Mouse (Mus musculus) neural tube, embryonic 11.5 days (tissue): ENCODE results near the gene Ddx58. TPM values are rescaled to one million over a fixed set of nuclear protein-coding genes. Genes with fewer than 3 reads are reported as not detected.

Experiments
- ATAC-seq: fragments of 200-750 bp; cut with Nextera tagmentation; 2 replicates; pipeline ENCODE4 v1.8.0; 2017; ENCODE audit warnings: moderate number of reproducible peaks, mild to moderate bottlenecking, moderate TSS enrichment, moderate library complexity; ENCODE audit not compliant: insufficient read depth, low FRiP score, low TSS enrichment
- DNase-seq: peaks from one replicate; pipeline ENCODE4 v3.0.0-alpha.2; 2015; ENCODE audit warnings: low spot score
- H3K27ac ChIP-seq: fragments of 300-500 bp; sonication (generic); 2 replicates; pipeline ENCODE4 v1.5.1; 2014; ENCODE audit warnings: low read depth, mild to moderate bottlenecking, low read length
- H3K27me3 ChIP-seq: fragments of 300-500 bp; sonication (generic); 2 replicates; pipeline ENCODE4 v1.6.1; 2014; ENCODE audit warnings: mild to moderate bottlenecking, low read length, mixed read lengths; ENCODE audit not compliant: control insufficient read depth, insufficient read depth
- H3K36me3 ChIP-seq: fragments of 300-500 bp; sonication (generic); 2 replicates; pipeline ENCODE4 v1.6.1; 2014; ENCODE audit warnings: mild to moderate bottlenecking, low read length, moderate library complexity, mixed read lengths; ENCODE audit not compliant: control insufficient read depth, insufficient read depth
- H3K4me1 ChIP-seq: fragments of 300-500 bp; sonication (generic); 2 replicates; pipeline ENCODE4 v1.6.1; 2014; ENCODE audit warnings: low read length, mixed read lengths; ENCODE audit not compliant: control insufficient read depth, insufficient read depth
- H3K4me2 ChIP-seq: fragments of 300-500 bp; sonication (generic); 2 replicates; pipeline ENCODE4 v1.6.1; 2014; ENCODE audit warnings: low read depth, mild to moderate bottlenecking, moderate library complexity
- H3K4me3 ChIP-seq: fragments of 300-500 bp; sonication (generic); 2 replicates; pipeline ENCODE4 v1.5.1; 2014; ENCODE audit warnings: low read depth, low read length
- H3K9ac ChIP-seq: fragments of 300-500 bp; sonication (generic); 2 replicates; pipeline ENCODE4 v1.6.1; 2014; ENCODE audit warnings: mild to moderate bottlenecking, low read length
- H3K9me3 ChIP-seq: fragments of 300-500 bp; sonication (generic); 2 replicates; pipeline ENCODE4 v1.6.1; 2016; ENCODE audit warnings: low read length; ENCODE audit not compliant: control insufficient read depth
- WGBS: fragments of 180-500 bp; shearing (Covaris S2); extraction: QIAGEN DNeasy Blood & Tissue Kit; methylation state at CpG from one replicate; pipeline ENCODE4 v1.1.7; 2014; 5-methylcytosine and 5-hydroxymethylcytosine counted together
- polyA plus RNA-seq: library from polyadenylated mRNA; unstranded; fragments of >200 nt; fragmentation: Nextera tagmentation; extraction: Ambion mirVana; gene quantifications from 2 replicates; pipeline ENCODE4 v1.2.1, GENCODE M21; 2014

The Ddx58 gene
- polyA plus RNA-seq, 1 experiment from 2014 or later: 2.8 TPM

DNA sequence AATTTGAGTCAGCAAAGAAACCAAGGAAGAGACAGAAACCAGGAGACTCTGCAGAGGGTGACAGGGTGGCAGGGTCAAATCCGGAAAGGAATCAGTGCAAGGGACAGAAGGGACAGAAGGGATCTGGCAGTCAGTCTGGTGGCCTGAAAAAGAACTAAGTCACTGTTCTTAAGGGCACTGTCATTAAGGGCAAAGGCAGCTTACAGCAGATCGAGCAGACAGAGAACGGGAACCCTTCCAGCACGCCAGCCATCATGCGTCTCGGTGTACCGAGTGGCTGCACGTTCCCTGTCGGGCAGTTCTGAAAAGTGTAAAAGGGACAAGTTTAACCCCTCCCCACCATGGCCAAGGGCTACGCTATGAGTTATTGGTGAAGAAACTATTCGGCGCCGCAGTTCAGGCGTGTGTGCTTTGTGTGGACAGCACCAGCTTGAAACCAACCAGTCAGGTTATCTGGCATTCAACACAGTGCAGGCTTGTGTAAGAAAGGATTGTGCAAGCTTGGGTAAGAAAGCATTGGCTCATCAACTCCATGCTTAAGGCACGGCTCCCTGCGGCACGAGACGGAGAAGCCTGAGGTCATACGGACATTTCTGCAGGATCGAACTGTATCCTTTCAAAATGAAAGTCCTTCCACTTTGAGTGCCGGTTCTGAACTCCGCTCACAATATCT is 34.3 kb downstream of the Ddx58 start:
- Histone ChIP-seq H3K4me1 (no peaks in the 10 kb centered on the region), H3K27ac (no peak overlapping the region)
- WGBS: 92% methylated on average over 22 of the region's 22 CpGs

DNA sequence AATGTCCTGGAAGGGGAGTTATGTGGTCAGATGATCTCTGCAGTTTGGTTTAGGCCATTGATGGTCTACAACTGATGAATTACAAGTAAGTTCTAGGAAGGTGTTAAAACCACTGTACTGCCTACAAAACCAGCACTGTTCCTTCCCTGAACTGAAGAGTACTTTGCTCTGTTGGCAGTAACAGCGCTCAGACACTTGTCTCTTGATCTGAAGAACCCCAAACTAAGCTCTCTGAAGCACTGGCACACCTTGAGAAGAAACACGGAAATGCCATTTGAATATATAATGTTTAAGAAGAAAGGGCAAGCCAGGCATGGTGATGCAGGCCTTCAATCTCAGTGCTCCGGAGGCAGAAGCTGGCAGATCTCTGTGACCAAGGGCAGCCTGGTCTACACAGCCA is 35.3 kb downstream of the Ddx58 start:
- DNase-seq (no peak), ATAC-seq (no peak)
- Histone ChIP-seq H3K4me3 (no peak overlapping the region), H3K9ac (no peak overlapping the region), H3K27ac (no peak overlapping the region), H3K27me3 (no peaks in the 10 kb centered on the region), H3K4me2 (no peak overlapping the region), H3K9me3 (no peaks in the 10 kb centered on the region), H3K4me1 (no peaks in the 10 kb centered on the region), H3K36me3 (no peaks in the 10 kb centered on the region)
- 93% methylated on average over 3 of the region's 3 CpGs for WGBS

More for the DNA sequence above, 34.3 kb downstream of the Ddx58 start:
- no peaks in the 10 kb centered on the region for H3K36me3 ChIP-seq
- no peak overlapping the region for H3K4me3 ChIP-seq
- no peak overlapping the region for H3K9ac ChIP-seq
- no peaks in the 10 kb centered on the region for H3K27me3 ChIP-seq
- DNase-seq (no peak), ATAC-seq (no peak)
- H3K9me3 ChIP-seq: no peaks in the 10 kb centered on the region
- no peak overlapping the region for H3K4me2 ChIP-seq

DNA sequence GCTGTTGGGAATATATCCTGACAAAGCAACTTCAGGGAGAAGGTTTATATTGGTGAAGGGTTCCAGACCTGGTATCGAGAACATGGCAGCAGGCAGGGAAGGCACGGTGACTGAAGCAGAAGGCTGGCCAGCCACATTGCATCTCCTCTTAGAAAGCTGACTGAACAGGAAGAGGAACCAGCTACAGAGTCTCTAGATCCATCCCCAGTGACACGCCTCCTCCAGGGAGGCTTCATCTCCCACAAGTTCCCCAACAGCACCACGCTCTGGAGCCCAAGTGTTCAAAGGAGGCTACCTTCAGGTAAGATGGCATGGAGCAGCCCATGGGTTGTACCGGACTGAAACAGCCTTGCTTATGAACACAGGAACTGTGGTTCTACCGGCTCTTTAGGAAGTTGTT is 37.4 kb downstream of the Ddx58 start:
- Histone ChIP-seq H3K27me3 (no peaks in the 10 kb centered on the region), H3K4me1 (no peaks in the 10 kb centered on the region), H3K36me3 (0 out of 2 replicates have a peak, but pooled peaks cover 2% of the 10 kb centered on the region), H3K9ac (no peak overlapping the region), H3K9me3 (no peaks in the 10 kb centered on the region), H3K27ac (no peak overlapping the region), H3K4me3 (no peak overlapping the region), H3K4me2 (no peak overlapping the region)
- no peak for ATAC-seq
- DNase-seq: no peak
- WGBS: 91% methylated on average over 6 of the region's 6 CpGs

DNA sequence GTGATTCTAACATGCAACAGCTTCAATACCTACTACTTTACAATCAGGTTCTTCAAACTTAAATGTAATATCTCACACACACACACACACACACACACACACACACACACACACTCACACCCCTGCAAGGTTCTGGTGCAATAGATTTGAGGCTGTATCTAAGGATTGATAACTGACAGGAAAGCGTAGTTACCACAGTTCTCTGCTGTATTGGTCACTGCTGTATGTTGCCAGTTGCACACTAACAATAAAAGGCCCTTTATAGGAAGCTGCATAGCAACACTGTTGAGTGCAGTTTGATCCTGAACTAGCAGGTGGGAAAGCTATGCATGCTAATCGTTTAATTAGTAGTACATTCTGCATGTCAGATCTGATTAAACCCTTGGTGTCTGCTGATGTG is 44.3 kb downstream of the Ddx58 start:
- 87% methylated on average over 2 of the region's 2 CpGs for WGBS

DNA sequence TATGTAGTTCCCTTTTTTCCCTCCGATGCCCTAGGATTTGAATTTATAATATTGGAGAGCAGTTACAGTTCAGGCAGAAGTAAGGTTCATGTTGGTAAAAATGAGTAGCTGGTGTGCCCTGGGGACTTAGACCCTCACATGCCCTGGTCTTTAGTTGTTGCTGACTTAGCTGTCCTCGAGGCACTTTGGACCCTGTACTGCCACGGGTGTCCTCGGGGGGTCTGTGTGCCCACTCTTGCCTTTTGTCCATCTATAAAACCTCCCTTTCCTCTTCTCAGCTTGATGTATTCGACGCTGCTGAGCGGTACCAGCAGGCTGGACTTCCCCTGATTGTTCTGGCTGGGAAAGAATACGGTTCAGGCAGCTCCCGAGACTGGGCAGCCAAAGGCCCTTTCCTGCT is 46.2 kb downstream of the Ddx58 start:
- DNase-seq (no peak), ATAC-seq (no peak)
- 83% methylated on average over 9 of the region's 9 CpGs for WGBS
- Histone ChIP-seq H3K9ac (no peak overlapping the region), H3K36me3 (peaks cover 9% of the 10 kb centered on the region), H3K27me3 (no peaks in the 10 kb centered on the region), H3K27ac (no peak overlapping the region), H3K4me2 (no peak overlapping the region), H3K4me1 (no peaks in the 10 kb centered on the region), H3K4me3 (no peak overlapping the region), H3K9me3 (no peaks in the 10 kb centered on the region)

More for the DNA sequence above, 44.3 kb downstream of the Ddx58 start:
- Histone ChIP-seq H3K36me3 (peaks cover 6% of the 10 kb centered on the region), H3K27me3 (no peaks in the 10 kb centered on the region), H3K4me1 (no peaks in the 10 kb centered on the region), H3K27ac (no peak overlapping the region), H3K4me3 (no peak overlapping the region), H3K9me3 (no peaks in the 10 kb centered on the region), H3K9ac (no peak overlapping the region), H3K4me2 (no peak overlapping the region)
- ATAC-seq (no peak), DNase-seq (no peak)

DNA sequence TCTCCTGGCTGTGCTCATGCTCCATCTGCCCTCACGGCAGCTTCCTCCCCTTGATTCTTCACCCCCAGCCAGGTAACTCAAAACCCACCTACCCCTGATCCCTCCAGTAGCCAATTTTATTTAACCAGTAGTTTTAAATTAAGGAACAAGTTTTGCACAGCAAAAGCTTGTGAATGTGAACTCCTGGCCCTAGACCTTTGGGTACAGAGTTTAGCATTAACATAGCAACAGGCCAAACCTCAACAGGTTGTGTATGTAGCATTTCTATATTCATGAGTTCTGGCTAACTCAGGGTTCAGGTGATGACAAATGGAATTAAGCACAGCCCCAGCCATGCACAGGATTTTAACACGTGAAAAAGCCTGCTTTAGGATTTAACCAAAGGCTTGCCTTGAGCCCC is 47.4 kb downstream of the Ddx58 start:
- DNase-seq (no peak), ATAC-seq (no peak)
- Histone ChIP-seq H3K9me3 (no peaks in the 10 kb centered on the region), H3K27ac (no peak overlapping the region), H3K27me3 (no peaks in the 10 kb centered on the region), H3K36me3 (peaks cover 7% of the 10 kb centered on the region), H3K4me1 (no peaks in the 10 kb centered on the region), H3K4me2 (no peak overlapping the region), H3K4me3 (no peak overlapping the region), H3K9ac (no peak overlapping the region)
- 77% methylated on average over 2 of the region's 2 CpGs for WGBS

DNA sequence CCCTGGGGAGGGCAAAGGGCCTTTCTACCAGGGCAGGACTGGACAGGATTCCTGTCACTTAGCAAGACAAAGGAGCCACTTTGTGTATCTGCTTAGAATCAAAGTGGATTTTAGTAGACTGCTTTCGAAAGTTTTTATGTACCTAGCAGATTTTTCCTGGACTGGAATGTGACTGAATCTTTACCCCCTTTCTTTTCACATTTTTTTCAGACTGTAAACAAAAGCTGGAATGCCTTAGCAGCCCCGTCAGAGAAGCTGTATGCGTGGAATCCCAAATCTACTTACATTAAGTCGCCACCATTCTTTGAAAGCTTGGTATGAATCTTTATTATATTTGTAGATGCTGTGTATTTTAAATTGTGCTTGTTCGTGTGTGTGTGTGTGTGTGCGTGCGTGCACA is 51.7 kb downstream of the Ddx58 start:
- WGBS: 94% methylated on average over 7 of the region's 7 CpGs
- Histone ChIP-seq H3K27ac (no peak overlapping the region), H3K4me2 (no peak overlapping the region), H3K9me3 (no peaks in the 10 kb centered on the region), H3K9ac (no peak overlapping the region), H3K4me1 (no peaks in the 10 kb centered on the region), H3K4me3 (no peak overlapping the region), H3K36me3 (peaks cover 3% of the 10 kb centered on the region), H3K27me3 (no peaks in the 10 kb centered on the region)
- no peak for ATAC-seq
- DNase-seq: no peak

DNA sequence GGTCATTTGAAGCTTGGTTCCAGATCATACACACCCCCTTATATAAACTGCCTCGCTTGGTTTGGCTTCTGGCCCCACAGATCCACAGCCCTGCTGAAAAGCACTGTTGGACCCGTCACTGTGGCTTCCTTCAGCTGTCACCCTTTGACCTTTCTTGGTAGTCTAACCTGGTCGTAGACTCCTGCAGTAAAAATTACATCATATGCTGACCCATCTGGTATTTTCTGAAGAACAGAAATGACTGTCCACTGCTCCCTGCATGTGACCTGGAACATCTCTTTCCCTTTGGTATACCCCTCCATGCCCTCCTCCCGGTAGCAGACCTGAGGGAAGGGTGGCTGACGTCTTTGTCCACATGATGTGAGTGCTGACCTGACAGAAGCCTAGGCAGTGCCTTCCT is 55.2 kb downstream of the Ddx58 start:
- Histone ChIP-seq H3K4me2 (no peak overlapping the region), H3K36me3 (no peaks in the 10 kb centered on the region)

DNA sequence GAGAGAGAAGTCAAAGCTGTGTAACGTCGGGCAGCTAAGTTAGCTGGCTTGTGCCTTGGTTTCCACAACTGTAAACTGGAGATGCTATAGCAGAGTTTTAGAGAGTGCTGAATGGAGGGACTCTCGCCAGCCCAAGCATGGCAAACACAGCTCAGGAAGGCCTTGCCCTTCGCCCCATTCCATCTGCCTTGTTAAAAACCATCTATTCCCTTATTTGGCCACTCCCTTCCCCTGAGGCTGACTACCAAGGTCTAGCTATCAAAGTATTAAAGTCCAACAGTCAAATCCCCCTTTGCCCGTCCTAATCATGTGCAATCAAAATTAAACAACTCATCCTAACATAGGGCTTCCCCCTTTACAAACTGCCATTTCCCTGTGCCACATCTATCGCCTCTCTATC is 55.8 kb downstream of the Ddx58 start:
- no peak for DNase-seq
- ATAC-seq: no peak
- H3K4me2 ChIP-seq: no peak overlapping the region
- H3K4me3 ChIP-seq: no peak overlapping the region
- 94% methylated on average over 6 of the region's 6 CpGs for WGBS
- H3K27me3 ChIP-seq: no peaks in the 10 kb centered on the region
- H3K9ac ChIP-seq: no peak overlapping the region
- H3K4me1 ChIP-seq: no peaks in the 10 kb centered on the region
- no peaks in the 10 kb centered on the region for H3K36me3 ChIP-seq
- H3K9me3 ChIP-seq: no peaks in the 10 kb centered on the region
- no peak overlapping the region for H3K27ac ChIP-seq

More for the DNA sequence above, 55.2 kb downstream of the Ddx58 start:
- Histone ChIP-seq H3K9me3 (no peaks in the 10 kb centered on the region), H3K27ac (no peak overlapping the region), H3K4me1 (no peaks in the 10 kb centered on the region), H3K9ac (no peak overlapping the region), H3K27me3 (no peaks in the 10 kb centered on the region), H3K4me3 (no peak overlapping the region)
- 90% methylated on average over 5 of the region's 5 CpGs for WGBS
- ATAC-seq: no peak
- DNase-seq: no peak
